Mouse (Mus musculus) heart, postnatal 4 days (tissue): ENCODE data around the gene Gstm4. TPM values are rescaled to one million over a fixed set of nuclear protein-coding genes. Genes with fewer than 3 reads are reported as not detected.
"Not testable (repeated sequence)": the region's sequence is repeated elsewhere in the genome, so short reads cannot be mapped to it uniquely, and the experiment has no call there.

Experiments
- DNase-seq: peaks from one replicate; pipeline ENCODE4 v3.0.0; 2021
- total RNA-seq, 2 experiments: library from RNA; stranded (reverse); gene quantifications; 2 replicates each; pipeline ENCODE4 v1.2.3; 2021

Gstm4 gene
- total RNA-seq, 2 experiments from 2014 or later: 11.8 to 12.7 TPM

DNA sequence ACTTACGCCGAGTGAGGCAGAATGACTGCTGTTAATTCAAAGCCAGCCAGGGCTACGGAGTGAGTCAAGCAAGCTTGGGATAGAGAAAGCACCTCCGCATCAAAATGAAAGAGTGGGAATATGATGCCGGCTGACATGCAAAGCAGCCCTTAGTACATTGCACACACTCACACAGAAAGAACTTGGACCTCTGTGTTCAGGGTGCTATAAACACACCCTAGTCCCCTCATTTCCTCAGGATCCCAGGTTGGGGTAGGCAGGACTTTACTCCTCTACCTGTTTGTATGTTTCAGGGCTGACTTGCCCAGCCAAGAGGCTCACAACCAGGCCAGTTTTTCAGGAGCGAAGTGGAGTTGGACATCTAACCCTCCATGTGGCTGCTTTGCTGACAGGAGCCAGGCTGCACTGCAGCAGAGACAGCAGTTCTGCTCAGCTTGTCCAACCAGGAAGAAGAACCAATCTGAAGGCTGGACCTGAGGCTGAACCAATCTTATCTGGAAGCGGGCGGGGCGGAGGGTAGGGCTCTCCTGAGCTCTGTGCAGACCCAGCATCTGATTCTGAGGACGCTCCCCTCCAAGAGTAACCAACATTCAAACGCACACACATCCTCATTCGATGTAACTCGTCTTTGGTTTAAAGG, 24.7 kb upstream of the Gstm4 start:
- DNase-seq: peak; percentile 45

DNA sequence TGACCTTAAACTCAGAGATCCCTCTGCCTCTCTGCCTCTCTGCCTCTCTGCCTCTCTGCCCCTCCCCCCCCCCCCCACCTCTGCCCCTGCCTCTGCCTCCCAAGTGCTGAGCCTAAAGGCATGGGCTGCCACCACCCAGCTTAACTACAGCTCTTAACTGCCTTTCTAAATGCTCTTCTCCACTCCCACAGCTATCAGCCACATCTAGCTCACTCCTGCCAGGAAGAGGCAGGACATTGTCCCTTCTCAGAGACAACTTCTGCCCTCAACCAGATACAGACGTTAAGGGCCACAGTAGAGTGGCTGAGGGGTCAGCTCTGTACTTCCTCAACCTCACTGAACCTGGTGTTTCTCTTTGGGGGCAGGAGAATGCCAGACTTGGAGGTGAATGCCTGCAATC, 24.1 kb upstream of the Gstm4 start:
- DNase-seq: no peak

DNA sequence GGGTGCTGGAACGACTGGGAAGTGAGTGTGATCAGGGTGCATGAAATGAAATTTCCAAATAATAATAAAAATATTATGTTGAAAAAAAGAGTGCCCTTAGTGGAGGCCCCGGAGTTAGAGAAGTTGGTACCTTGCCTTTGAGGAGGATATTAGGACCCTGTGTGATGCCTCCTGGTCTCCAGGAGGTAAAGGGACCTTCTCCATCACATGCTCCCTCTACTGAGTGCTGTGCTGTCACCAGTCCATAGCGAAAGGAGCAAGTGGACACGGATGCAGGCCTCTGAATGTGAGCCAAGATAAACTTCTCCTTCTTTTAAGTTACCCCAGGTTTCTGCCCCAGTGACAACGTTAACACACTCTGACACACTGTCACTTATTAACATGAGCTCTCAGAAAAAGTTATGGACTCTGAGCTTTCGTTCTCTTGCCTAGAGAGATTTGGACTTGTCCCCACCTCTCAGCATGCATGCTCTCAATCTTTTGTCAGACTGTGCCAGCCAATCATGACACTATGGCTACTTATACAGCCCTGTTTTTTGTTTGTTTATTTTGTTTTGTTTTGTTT, 22.8 kb upstream of the Gstm4 start:
- DNase-seq: no peak

DNA sequence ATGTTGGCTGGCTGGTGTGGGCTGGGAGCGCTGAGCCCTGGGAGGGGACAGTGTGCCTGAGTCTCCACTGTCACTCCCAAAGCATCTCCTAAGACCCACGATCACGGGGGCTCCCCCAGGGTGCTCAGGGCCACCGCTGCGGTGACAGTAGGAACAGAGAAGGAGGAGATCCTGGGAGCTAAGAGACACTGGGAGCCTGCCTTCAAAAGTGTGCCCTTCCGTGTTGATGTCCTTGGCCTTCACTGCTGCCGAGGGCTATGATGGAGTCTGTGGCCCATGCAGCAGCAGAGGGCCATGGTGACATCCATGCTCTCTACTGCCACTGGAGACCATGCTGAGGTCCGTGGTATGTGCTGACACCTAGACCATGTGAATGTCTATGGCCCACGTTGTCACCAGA, 20.9 kb upstream of the Gstm4 start:
- no peak for DNase-seq

DNA sequence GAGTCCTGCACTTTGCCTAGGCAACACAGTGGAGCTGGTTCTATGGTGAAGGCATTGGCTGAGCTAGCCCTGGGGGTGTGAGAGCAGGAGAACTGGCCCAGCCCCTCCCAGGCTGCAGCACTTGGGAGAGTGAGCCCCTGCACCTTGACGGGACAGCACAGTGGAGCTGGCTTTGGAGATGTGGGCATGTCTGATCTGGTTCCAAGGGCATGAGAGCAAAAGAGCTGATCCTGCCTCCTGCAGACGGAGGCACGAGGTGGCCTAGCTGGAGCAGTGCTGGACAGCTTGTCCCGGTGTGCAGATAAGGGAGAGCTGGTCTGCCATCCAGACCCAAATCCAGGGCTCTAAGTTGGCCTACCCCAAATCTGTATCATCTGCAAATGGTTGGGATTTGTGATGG, 20.0 kb upstream of the Gstm4 start:
- DNase-seq: no peak

DNA sequence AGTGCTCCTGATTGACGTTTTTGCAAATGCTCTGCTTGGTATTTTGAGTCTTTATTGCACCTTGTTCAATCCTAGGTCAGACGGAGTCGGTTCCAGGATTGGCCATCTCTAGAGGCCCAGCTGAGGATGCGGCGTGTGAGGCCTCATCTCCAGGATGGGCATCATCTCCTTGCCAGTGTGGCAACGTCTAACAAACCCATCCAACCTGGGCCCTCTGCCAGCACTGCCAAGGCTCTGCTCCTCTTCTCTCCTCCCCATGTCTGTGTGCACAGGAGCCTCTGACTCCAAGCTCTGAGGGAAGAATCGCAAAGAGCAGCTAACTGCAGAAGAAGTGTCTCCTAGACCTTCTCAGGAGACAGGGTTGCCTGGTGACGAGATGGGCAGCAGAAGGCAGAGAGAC, 18.0 kb upstream of the Gstm4 start:
- DNase-seq: no peak

DNA sequence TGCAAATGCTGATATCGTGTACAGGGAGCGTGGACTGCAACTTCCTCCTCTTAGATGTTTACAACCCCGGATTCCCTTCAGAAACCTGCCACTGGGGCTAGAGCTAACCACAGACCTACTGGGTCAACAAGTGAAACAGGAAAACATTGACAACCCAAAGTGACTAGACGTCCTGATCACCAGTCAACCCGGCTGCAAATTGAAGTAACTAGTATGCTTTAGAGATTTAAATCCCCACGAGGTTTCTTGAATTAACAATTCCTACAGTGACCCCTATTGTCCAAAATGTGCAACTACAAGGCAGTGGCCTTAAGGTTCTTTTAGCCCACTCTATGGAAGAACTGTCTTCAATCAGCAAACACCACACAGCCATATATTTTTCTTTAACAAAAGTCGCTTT, 16.7 kb upstream of the Gstm4 start:
- peak; percentile 65 for DNase-seq

DNA sequence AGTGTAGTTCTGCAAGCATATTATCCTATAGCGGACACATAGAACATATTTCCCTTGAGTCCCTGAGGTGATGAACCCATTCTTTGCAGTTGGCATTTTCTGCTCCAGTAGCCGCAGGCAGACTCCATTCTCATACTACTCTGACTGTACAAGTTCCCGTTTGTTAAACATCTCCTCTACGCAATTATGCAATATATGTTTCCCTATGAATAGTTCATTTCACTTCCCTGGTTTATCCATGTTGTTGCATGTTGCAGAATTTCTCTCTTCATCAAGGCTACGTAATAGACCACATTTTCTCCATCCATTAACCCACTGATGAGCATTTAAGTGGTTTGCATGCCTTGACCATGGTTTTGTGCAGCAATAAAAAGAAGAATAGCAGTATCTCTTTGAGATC, 5.8 kb upstream of the Gstm4 start:
- no peak for DNase-seq

DNA sequence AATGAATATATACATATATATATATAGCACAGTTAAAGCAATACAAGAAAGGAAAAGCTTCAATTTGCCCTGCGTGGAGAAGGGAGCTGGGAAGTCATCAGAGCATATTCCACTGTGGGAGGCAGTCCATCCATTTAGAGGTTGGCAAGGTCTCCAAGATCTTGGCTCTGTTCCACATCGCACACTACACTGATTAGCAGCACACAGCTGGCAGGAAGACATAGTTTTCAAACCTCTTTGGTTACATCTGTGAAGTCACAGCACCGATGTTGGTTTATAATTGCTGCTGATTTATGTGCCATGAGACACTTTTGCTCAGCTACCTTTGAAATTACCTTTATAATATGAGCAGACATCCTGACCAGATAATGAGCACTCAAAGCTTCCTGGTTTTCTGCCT, 3.6 kb upstream of the Gstm4 start:
- no peak for DNase-seq

DNA sequence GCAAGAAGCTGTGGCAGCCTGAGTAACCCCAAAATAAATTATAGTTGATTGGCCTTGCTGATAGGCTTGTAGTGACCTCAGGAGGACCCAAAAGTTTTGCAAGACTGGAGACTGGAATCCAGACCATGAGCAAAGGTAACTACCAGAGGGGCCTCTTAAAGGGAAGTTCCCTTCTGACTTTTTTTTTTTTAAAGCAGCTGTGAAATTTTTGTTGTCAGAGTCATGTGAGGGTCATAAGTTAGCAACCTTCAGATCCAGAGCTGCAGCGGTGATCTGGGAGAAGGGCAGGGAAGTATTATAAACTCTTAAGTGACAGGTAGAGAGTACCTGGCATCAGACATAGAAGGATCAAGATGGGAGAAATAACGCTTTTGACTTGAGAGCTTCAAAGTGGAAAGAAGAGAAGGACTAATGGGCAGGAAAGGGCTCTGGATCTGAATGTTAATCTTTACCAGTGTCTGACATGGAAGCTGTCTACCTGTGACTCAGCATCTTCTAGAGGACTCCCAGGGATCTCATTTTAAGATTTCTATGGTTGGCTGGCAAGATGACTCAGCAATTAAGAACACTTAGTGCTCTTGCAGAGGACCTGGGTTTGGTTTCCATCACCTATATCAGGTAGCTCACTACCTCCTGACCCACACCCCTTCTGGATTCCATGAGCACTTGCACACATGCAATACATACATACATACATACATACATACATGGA, 2.4 kb upstream of the Gstm4 start:
- no peak for DNase-seq

DNA sequence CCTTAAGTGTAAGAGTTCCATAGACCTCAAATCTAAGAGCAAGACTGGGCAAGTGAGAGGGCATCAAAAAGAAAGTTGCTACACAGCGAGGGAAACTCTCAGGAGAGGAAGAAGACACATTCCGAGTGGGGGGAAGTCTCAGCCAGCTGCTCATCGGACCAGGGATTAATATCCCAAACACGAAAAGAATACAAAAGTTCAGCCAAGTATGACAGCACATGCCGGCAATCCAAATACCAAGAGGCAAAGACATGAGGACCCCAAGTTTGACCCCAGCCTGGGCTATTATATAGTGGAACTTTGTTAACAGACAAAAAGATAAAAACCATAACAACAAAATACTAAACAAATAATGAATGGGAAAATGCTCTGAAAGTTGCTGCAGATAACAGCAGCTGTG, 11.5 kb downstream of the Gstm4 start:
- peak; percentile 28 for DNase-seq

DNA sequence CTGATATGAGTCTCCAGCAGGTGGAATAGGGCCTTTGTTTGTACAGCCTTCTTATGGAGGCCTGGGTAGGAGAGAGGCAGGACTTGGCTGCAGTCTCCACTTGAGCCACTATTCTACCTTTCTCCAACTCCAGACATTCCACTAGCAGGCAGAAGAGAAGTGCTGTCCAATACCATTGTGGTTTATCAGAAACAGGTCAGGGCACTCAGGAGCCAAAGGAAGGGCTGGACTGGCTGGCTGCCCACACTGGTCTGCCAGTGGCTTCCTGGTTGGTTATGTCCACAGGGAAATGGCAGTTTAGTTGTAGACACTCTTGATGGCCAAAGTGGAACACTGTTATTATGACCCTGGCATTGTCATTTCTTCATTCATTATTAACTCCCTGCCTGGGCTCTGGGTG, 12.6 kb downstream of the Gstm4 start:
- no peak for DNase-seq

DNA sequence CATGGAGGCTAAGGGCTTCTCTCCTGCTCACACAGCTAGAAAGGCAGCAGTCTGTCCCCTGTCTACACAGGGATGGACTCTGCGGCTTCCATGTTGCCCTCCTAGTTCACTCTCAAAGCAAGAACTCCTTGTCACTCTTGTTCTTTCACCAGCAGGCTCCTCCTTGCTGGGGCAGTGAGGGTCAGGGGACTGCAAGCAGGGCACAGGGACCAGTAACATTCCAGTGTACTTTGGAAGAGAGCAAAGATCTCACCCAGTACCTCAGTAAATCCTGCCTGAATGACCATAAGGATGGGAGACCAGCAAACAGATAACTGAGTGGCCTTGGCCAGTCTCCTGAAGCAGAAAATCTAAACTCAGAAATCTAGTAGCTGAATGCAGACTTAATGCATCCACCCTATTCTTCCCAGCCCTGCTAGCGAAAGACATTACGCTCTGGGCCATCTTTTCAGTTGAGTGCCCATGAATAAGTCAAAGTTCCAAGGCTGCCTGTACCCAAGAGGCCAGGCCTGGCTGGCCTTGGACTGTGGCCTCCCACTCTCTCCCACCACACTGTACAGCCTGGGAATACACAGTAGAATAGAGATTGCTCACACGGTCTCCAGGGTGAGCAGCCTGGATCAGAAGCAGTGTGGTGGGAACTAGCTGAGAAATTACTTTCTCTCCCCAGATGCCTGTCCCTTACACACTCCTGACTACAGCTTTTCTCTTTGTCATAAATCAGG, 15.9 kb downstream of the Gstm4 start:
- DNase-seq: no peak

DNA sequence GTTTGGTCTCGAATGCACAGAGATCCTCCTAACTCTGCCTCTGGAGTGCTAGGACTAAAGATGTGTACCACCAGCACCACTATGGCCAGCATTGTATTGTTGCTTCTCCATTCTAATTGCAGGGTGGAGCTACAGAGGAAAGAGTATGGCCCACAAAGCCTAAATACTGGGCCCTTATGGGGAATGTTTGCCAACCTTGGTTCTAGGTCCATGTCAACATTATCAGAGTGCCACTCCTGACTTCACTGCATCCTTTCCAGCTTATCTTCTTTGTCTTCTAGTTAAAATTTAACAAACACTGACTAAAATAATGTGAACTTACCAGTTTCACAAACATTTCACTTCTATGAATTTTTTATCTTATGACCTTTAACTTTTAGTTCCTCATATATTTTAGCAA, 18.1 kb downstream of the Gstm4 start:
- DNase-seq: no peak

DNA sequence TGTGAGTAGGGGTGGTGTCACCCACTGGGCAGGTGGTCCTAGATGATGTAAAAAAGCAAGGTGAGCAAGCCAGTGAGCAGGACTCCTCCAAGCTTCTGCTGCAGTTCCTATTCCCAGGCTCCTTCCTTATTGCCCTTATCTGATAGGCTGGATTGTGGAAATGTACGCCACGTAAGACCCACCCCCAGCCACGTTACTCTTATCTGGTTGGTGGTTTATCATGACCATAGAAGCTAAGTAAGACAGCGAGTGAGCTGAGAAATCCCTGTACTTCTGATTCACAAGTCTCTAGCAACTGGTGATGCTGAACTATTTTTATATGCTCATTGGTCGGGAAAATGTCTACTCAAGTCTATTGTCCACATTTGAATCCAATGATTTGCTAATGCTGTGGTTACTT, 18.6 kb downstream of the Gstm4 start:
- no peak for DNase-seq

DNA sequence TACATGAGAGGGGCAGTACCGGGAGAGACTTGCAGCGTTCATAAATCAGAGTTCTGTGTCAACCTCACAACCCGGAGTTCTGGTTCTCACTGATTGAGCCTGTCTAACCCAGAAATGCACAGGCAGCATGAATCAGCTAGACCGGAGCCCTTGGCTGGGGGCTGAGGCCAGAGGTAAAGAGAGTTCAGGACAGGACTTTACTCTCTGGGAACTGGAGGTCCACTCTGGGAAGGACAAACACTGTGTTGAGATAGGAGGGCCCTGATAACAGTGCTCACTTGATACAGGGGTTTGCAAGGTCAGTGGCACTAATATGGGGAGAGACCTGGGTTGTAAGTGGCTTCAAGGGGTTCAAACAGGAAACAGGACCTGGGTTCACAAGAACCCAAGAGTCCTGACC, 19.4 kb downstream of the Gstm4 start:
- no peak for DNase-seq

DNA sequence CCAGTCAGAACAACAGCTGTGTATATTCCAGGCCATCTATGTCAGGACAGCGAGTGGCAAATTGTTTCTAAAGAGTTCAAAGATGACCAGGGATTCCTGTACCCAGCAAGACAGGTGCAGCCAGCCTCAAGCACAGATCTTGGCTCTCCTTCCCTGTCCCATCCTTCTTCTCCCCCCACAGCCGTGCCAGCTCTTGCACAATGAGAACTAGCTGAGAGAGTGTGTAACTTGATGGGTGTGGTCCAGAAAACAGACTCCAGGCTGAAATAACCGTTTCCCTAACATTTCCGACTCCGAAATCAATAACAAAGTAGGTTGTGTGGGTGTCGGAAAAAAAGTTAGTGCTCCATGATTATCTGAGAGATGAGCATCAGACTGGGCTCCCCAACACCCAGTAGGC, 22.0 kb downstream of the Gstm4 start:
- DNase-seq: no peak

DNA sequence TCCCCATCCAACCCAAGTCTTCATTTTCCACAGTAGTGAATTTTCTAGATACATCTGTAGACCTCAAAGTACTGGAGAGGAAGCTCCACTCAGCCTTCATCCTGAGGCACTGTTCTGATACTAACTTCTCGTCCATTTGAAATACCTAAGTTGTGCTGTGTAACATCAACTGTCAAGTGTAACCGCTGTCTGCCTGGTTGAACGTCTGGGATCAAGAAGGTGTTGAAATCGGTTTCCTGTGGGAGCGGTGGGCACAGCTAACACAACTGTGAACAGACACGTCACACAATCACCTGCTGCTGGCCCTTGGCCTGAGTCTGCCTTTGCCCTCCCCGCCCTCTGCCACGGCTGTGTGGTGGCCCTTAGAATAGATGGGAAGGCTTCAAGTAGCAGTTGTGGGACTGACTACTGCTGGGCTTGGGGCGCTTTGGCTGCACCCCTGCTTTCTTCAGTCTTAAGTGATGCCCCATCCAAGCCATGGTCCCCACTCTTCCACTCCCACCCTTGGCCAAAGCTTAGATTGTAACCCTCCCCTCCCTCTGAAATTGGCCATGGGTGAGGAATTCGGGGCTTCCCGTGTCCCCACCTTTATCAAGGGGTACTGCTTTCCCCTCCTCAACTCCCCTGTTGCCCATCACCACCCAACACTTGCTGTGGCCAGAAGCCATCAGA, 24.2 kb downstream of the Gstm4 start:
- not testable (repeated sequence) for DNase-seq

DNA sequence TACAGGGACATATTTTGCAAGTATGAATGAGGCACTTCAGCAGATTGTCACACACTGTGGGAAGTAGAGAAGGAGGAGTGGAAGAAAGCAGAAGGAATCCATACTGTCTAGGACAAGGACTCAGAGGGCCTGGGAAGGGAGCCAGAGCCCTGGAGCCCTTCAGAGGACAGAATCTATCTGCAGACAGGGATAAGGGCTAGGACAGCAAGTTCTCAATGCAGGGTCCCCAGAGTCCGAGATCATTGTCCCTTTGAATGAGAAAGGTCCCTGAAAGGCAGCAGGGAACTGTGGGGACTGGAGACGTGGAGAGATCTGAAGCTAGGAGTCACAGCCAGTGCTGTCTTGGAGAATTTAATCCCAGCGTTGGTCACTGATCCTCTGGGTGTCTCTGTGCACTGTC, 25.5 kb downstream of the Gstm4 start:
- not testable (repeated sequence) for DNase-seq

DNA sequence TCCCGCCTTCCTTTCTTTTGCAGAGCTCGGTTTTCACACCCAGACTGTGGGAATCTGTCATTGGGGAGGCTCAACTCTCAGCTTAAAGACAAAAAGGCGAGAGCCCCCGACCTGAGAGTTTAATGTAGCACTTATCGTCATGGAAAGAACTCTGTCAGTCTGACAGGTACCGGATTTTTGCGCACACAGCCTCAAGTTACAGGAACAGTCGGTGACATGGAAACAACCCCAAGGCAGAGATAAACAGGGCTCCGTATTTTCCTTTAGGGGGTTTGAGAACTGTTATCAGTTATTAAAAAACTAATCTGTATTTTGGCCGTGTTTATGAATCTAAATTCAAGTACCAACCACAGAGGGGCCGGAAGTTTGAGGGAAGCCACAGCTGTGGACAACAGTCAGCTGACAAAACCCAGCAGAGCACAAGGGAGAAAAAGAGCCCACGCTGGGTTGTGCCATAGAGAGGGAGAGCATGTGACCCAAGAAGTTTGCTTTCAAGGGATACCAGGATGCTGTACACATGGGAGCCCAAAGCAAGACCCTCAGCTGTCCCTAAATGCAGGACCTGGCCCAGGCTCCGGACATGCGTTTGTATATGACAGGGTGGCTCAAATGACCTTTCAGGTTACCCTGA, 26.4 kb downstream of the Gstm4 start:
- peak; percentile 32 for DNase-seq

DNA sequence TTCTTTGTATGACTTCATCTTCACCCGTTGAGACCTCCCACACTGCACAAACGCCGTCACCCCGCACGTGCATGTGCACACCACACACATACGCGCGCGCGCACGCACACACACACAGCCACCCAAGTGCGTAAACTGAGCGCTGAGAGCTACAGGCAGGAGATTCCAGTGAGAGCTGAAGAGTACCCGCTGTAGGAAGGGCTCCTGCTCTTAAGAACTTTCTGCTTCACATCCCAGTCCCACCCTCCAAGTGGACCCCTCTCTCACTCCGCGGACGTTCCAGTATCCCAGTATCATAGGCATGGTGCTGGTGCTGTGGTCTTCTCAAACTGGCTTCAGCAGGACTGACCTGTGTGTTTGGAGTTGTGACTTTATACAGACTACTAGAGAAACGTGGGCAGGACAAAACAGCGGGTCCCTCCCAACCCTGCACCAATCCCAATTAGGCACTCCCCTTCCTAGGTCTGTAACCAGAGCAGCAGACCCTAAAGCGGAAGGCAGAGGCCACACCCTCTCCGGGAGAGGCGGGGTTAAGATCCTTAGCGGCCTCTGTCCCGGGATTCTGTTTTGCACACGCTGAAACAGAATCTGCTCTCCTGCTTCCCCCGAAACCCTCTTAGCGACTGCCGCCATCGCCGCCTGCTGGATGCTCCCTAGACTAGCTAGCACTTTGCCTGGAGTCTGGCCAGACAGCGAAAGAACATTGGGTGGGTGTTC, 27.1 kb downstream of the Gstm4 start, which contains the start of gene Gstm1:
Gene Gstm1, minus strand, starts transcription at position 501 of the 717 bp plus-strand sequence.
- peak; percentile 97 for DNase-seq

DNA sequence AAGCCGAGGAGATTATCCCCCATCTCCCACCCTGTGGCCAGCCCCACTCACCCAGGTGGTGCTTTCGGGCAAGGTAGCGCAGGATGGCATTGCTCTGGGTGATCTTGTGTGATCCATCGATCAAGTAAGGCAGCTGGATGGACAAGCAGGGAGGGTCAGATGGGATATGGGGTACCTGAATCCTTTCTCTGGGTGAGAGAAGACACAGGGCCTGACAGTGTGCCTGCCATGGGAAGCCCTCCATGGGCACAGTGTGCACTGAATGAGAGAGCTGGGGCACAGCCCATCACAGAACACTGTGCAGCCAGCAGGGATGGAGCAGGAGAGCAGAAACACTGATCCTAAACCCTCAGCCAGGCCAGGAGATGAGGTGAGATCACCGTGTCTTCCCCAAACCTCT, 28.2 kb downstream of the Gstm4 start:
- DNase-seq: not testable (repeated sequence)
